Mouse (Mus musculus) cortical plate, adult 2 months (tissue): ENCODE results near the gene Bmpr2. TPM values are rescaled to one million over a fixed set of nuclear protein-coding genes. Genes with fewer than 3 reads are reported as not detected.

Experiments used
- H3K27ac ChIP-seq: fragments of 200-500 bp; 2 replicates; pipeline ENCODE4 v1.5.1; 2012; ENCODE audit warnings: low read length, control low read depth, inconsistent platforms; ENCODE audit not compliant: insufficient read depth
- H3K4me1 ChIP-seq: fragments of 200-500 bp; 2 replicates; pipeline ENCODE4 v1.6.1; 2011; ENCODE audit warnings: low read length; ENCODE audit not compliant: control insufficient read depth, insufficient read depth
- H3K4me3 ChIP-seq: fragments of 200-500 bp; 2 replicates; pipeline ENCODE4 v1.5.1; 2011; ENCODE audit warnings: mild to moderate bottlenecking, low read length, control low read depth; ENCODE audit not compliant: insufficient read depth
- CTCF ChIP-seq: fragments of 200-500 bp; IDR thresholded peaks from 2 replicates; pipeline ENCODE4 v1.5.1; 2011; ENCODE audit warnings: mild to moderate bottlenecking, control low read depth, low read length; ENCODE audit not compliant: insufficient read depth; ENCODE audit errors: extremely low read depth
- POLR2A ChIP-seq: fragments of 200-500 bp; IDR thresholded peaks from 2 replicates; pipeline ENCODE4 v1.6.1; 2011; ENCODE audit warnings: mild to moderate bottlenecking, low read length, control low read depth; ENCODE audit not compliant: insufficient read depth; ENCODE audit errors: extremely low read depth
- polyA plus RNA-seq: library from polyadenylated mRNA; depleted of rRNA; stranded (reverse); fragments of >200 nt; gene quantifications from 2 replicates; pipeline ENCODE4 v1.2.3, GENCODE M21; 2012

The Bmpr2 gene
- polyA plus RNA-seq, 1 experiment = 29.7 TPM

GRCm38 (mm10) chr1:59833723-59834122 is 70.5 kb downstream of the Bmpr2 start:
- no peak overlapping the region for H3K4me3 ChIP-seq
- TF ChIP-seq POLR2A (no peak), CTCF (no peak)
- H3K4me1 ChIP-seq = no peaks in the 10 kb centered on the region
- H3K27ac ChIP-seq = no peak overlapping the region

DNA sequence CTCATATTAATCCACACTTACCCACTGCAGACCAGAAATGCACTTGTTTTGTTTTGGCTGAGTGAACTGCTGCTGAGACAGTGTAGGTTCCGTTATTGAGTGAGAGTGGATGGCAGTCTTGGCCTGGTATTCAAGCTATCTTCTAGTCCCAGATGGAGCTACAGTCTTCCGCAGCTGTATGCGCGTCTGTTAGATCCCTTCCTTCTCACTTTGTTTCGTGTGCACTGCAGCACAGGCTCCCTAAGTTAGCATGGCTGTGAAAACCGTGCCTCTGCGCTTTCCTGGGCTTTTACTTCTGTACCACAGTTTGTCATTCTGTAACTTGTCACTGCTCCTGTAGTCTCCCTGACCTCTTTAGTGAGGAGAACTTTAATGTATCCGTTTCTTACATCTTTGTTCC is 85.1 kb downstream of the Bmpr2 start:
- Histone ChIP-seq H3K4me3 (no peak overlapping the region), H3K4me1 (peaks cover 4% of the 10 kb centered on the region), H3K27ac (no peak overlapping the region)
- TF ChIP-seq CTCF (no peak), POLR2A (no peak)

DNA sequence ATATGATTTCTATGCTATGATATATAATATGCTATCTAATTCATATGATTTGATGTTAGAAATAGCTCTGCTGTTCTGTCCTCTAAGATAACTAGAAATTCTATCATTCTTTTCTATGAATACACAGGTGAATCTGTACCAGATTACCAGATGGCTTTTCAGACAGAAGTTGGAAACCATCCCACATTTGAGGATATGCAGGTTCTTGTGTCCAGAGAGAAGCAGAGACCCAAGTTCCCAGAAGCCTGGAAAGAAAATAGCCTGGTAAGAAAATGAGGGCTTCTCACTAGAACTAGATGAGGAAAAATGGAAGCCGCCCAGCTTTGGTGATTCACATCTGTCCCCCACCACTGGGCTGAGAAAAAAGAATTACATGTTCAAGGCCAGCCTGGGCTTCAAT is 95.8 kb downstream of the Bmpr2 start:
- H3K4me1 ChIP-seq = no peaks in the 10 kb centered on the region
- no peak overlapping the region for H3K4me3 ChIP-seq
- TF ChIP-seq CTCF = no peak
- no peak for TF ChIP-seq POLR2A
- H3K27ac ChIP-seq = no peak overlapping the region

GRCm38 (mm10) chr1:59862144-59862543 is 98.9 kb downstream of the Bmpr2 start:
- no peak overlapping the region for H3K4me3 ChIP-seq
- H3K27ac ChIP-seq = no peak overlapping the region
- no peaks in the 10 kb centered on the region for H3K4me1 ChIP-seq
- TF ChIP-seq CTCF = no peak
- TF ChIP-seq POLR2A = no peak

GRCm38 (mm10) chr1:59868041-59868440 is 104.8 kb downstream of the Bmpr2 start:
- no peaks in the 10 kb centered on the region for H3K4me1 ChIP-seq
- TF ChIP-seq POLR2A (no peak), CTCF (no peak)
- no peak overlapping the region for H3K27ac ChIP-seq
- H3K4me3 ChIP-seq = no peak overlapping the region

GRCm38 (mm10) chr1:59874023-59874422 is 110.8 kb downstream of the Bmpr2 start:
- H3K27ac ChIP-seq = no peak overlapping the region
- TF ChIP-seq CTCF (0 out of 2 replicates have a peak, but pooled peaks have one; percentile 10), POLR2A (no peak)
- H3K4me3 ChIP-seq = no peak overlapping the region
- peaks cover 2% of the 10 kb centered on the region; the same call in 1 of the 2 replicates for H3K4me1 ChIP-seq

DNA sequence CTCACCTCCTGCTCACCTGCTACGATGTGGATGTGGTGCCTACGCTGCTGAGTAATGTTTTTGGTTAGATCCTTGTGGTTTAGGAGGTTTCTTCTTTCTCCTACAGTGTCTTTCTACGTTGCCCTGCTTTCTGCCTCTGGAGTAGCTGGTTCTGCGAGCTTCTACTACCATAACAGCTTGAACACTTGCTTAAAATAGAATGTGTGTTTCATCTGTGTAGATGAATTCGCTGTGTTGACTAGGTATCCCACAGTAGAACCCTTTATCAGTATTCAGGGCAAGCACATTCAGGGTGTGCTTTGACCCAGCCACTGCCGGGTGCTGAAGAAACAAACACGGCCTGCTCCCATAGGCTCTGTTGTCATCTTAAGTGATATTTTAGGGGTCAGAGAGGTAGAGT is 114.9 kb downstream of the Bmpr2 start:
- H3K27ac ChIP-seq = no peak overlapping the region
- TF ChIP-seq POLR2A = no peak
- TF ChIP-seq CTCF = no peak
- H3K4me1 ChIP-seq = peaks cover 2% of the 10 kb centered on the region; the same call in 1 of the 2 replicates
- no peak overlapping the region for H3K4me3 ChIP-seq

DNA sequence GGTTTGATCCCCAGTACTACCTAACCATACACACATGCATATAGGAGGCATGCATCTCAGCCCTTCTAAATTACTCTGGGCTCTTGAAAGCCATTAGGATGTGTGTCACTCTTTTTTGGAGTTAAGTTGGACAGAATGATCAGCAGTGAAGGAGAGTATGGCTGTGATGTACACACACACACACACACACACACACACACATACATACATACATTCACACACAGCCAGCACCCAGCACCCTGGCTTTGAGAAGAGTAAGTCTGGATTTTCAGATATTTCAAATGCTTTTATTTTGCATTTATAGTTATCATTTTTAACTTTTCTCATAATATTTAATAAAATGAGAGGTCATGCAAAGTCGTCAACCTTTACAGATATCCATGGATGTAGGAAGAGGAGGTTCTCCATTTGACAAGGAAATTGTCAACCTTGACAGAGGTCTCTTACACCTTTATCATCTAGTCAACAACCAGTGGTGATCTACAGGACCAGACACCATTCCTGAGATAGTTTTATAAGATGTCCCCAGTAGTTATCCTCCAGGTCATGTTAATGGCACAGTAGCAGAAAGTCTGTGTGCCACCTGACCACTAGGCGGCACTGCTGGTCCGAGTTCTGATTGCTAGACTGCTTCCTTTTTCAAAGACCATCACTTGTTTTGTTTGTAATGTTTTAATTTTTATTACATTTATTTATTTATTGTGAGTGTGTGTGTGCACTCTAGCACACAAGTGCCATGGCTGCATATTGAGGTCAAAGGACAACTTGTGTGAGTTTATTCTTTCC is 120.3 kb downstream of the Bmpr2 start:
- TF ChIP-seq CTCF = peak; percentile 94
- no peak for TF ChIP-seq POLR2A
- H3K4me1 ChIP-seq = peaks cover 2% of the 10 kb centered on the region; the same call in 1 of the 2 replicates
- no peak overlapping the region for H3K27ac ChIP-seq
- no peak overlapping the region for H3K4me3 ChIP-seq

- Histone ChIP-seq H3K4me3 (no peak overlapping the region), H3K27ac (no peak overlapping the region), H3K4me1 (peaks cover 2% of the 10 kb centered on the region; the same call in 1 of the 2 replicates)
- no peak for TF ChIP-seq CTCF
- TF ChIP-seq POLR2A = no peak
These were observed 123.7 kb downstream of the Bmpr2 start for GRCm38 (mm10) chr1:59886899-59887298.

GRCm38 (mm10) chr1:59888018-59888417 is 124.8 kb downstream of the Bmpr2 start:
- peaks cover 2% of the 10 kb centered on the region; the same call in 1 of the 2 replicates for H3K4me1 ChIP-seq
- no peak overlapping the region for H3K27ac ChIP-seq
- H3K4me3 ChIP-seq = no peak overlapping the region
- TF ChIP-seq POLR2A = no peak
- no peak for TF ChIP-seq CTCF
